Mouse (Mus musculus) layer of hippocampus, adult 11-12 months (tissue): ENCODE measurements at regions not wholly inside any gene's neighbourhood (a gene's known extent, or its start where the extent isn't known, plus 50 kb on each side); places are given as distances from the start of the nearest gene placed in this dataset.

Experiments
- DNase-seq: peaks from one replicate; pipeline ENCODE4 v3.0.0; 2022; ENCODE audit warnings: low spot score

DNA sequence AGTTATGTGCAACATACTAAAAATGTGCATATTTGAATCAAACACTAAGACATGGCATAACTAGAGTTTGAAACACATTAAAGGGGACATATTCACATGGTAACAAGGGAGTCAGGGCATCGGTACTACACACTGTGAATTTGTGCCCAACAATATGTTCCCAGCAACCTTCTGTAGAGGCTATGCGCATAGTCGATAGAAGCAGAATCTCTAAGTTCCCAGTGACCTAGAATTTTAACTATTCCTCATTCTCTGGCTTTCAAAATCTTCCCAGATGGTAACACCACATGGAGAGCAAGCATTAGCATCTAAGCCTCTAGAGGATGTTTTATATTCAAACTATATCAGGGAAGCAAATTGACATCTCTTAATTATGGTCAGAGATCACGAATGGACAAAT, 1614.7 kb downstream of the Stim2 start:
- peak; percentile 4 for DNase-seq
